Mouse (Mus musculus): ENCODE results near the gene Myo5a. TPM values are rescaled to one million over a fixed set of nuclear protein-coding genes. Genes with fewer than 3 reads are reported as not detected.

The Myo5a gene
- polyA plus RNA-seq, 1 experiment from 2014 or later: 1.5 TPM

GRCm38 (mm10) chr9:75254196-75254955 lies 183.6 kb downstream of the Myo5a start:
- H3K9me3 ChIP-seq (replicated peaks): no peaks in the 10 kb centered on the region
- H3K4me2 ChIP-seq: no peak overlapping the region
- WGBS (ENCODE audit: insufficient replicate concordance): 21% methylated on average over 13 of the region's 13 CpGs
- H3K9ac ChIP-seq: no peak overlapping the region
- H3K4me3 ChIP-seq (replicated peaks): no peak overlapping the region
- no peaks in the 10 kb centered on the region for H3K4me1 ChIP-seq (replicated peaks)
- H3K27me3 ChIP-seq: no peaks in the 10 kb centered on the region
- no peak overlapping the region for H3K27ac ChIP-seq (replicated peaks)
- H3K36me3 ChIP-seq (replicated peaks): no peaks in the 10 kb centered on the region
- ATAC-seq (ENCODE audit: insufficient read depth): peak; percentile 50; the same call in 1 of the 2 replicates

GRCm38 (mm10) chr9:75255820-75256545 lies 185.2 kb downstream of the Myo5a start:
- no peak for ATAC-seq (ENCODE audit: insufficient read depth)
- H3K27me3 ChIP-seq: no peaks in the 10 kb centered on the region
- no peak overlapping the region for H3K4me3 ChIP-seq (replicated peaks)
- no peaks in the 10 kb centered on the region for H3K9me3 ChIP-seq (replicated peaks)
- H3K27ac ChIP-seq (replicated peaks): no peak overlapping the region
- no peak overlapping the region for H3K4me2 ChIP-seq
- H3K9ac ChIP-seq: no peak overlapping the region
- no peaks in the 10 kb centered on the region for H3K4me1 ChIP-seq (replicated peaks)
- WGBS (ENCODE audit: insufficient replicate concordance): 62% methylated on average over 14 of the region's 14 CpGs
- no peaks in the 10 kb centered on the region for H3K36me3 ChIP-seq (replicated peaks)

GRCm38 (mm10) chr9:75258792-75259191 lies 188.0 kb downstream of the Myo5a start:
- Histone ChIP-seq H3K36me3 (replicated peaks) (no peaks in the 10 kb centered on the region), H3K4me2 (no peak overlapping the region), H3K9me3 (replicated peaks) (no peaks in the 10 kb centered on the region), H3K4me1 (replicated peaks) (no peaks in the 10 kb centered on the region), H3K4me3 (replicated peaks) (no peak overlapping the region), H3K27ac (replicated peaks) (no peak overlapping the region), H3K27me3 (no peaks in the 10 kb centered on the region), H3K9ac (no peak overlapping the region)
- 50% methylated on average over 4 of the region's 4 CpGs for WGBS (ENCODE audit: insufficient replicate concordance)
- no peak for ATAC-seq (ENCODE audit: insufficient read depth)

GRCm38 (mm10) chr9:75259656-75260055 lies 188.8 kb downstream of the Myo5a start:
- no peaks in the 10 kb centered on the region for H3K9me3 ChIP-seq (replicated peaks)
- WGBS (ENCODE audit: insufficient replicate concordance): 65% methylated on average over 4 of the region's 4 CpGs
- H3K27ac ChIP-seq (replicated peaks): no peak overlapping the region
- no peak for ATAC-seq (ENCODE audit: insufficient read depth)
- no peaks in the 10 kb centered on the region for H3K4me1 ChIP-seq (replicated peaks)
- H3K4me2 ChIP-seq: no peak overlapping the region
- no peak overlapping the region for H3K9ac ChIP-seq
- H3K36me3 ChIP-seq (replicated peaks): no peaks in the 10 kb centered on the region
- H3K4me3 ChIP-seq (replicated peaks): no peak overlapping the region
- no peaks in the 10 kb centered on the region for H3K27me3 ChIP-seq

GRCm38 (mm10) chr9:75261332-75261872 lies 190.6 kb downstream of the Myo5a start:
- H3K4me2 ChIP-seq: no peak overlapping the region
- H3K9ac ChIP-seq: no peak overlapping the region
- H3K27me3 ChIP-seq: no peaks in the 10 kb centered on the region
- no peak overlapping the region for H3K4me3 ChIP-seq (replicated peaks)
- no peaks in the 10 kb centered on the region for H3K9me3 ChIP-seq (replicated peaks)
- H3K4me1 ChIP-seq (replicated peaks): no peaks in the 10 kb centered on the region
- WGBS (ENCODE audit: insufficient replicate concordance): 39% methylated on average over 8 of the region's 8 CpGs
- ATAC-seq (ENCODE audit: insufficient read depth): no peak
- H3K36me3 ChIP-seq (replicated peaks): no peaks in the 10 kb centered on the region
- H3K27ac ChIP-seq (replicated peaks): no peak overlapping the region

- Histone ChIP-seq H3K9ac (no peak overlapping the region), H3K27ac (replicated peaks) (no peak overlapping the region), H3K9me3 (replicated peaks) (no peaks in the 10 kb centered on the region), H3K4me1 (replicated peaks) (no peaks in the 10 kb centered on the region), H3K4me2 (peak overlapping the region; percentile 25), H3K27me3 (no peaks in the 10 kb centered on the region), H3K36me3 (replicated peaks) (no peaks in the 10 kb centered on the region), H3K4me3 (replicated peaks) (no peak overlapping the region)
- ATAC-seq (ENCODE audit: insufficient read depth): no peak
- 25% methylated on average over 8 of the region's 8 CpGs for WGBS (ENCODE audit: insufficient replicate concordance)
Measured at GRCm38 (mm10) chr9:75262235-75262826, 191.5 kb downstream of the Myo5a start.

- H3K4me1 ChIP-seq (replicated peaks): no peaks in the 10 kb centered on the region
- H3K4me3 ChIP-seq (replicated peaks): no peak overlapping the region
- 29% methylated on average over 3 of the region's 3 CpGs for WGBS (ENCODE audit: insufficient replicate concordance)
- H3K27me3 ChIP-seq: no peaks in the 10 kb centered on the region
- H3K27ac ChIP-seq (replicated peaks): no peak overlapping the region
- no peak overlapping the region for H3K9ac ChIP-seq
- no peaks in the 10 kb centered on the region for H3K9me3 ChIP-seq (replicated peaks)
- H3K4me2 ChIP-seq: no peak overlapping the region
- H3K36me3 ChIP-seq (replicated peaks): no peaks in the 10 kb centered on the region
- ATAC-seq (ENCODE audit: insufficient read depth): no peak; the same call in 1 of the 2 replicates
Measured at GRCm38 (mm10) chr9:75264008-75264718, 193.3 kb downstream of the Myo5a start.

- Histone ChIP-seq H3K27ac (replicated peaks) (no peak overlapping the region), H3K4me1 (replicated peaks) (no peaks in the 10 kb centered on the region), H3K9me3 (replicated peaks) (no peaks in the 10 kb centered on the region), H3K36me3 (replicated peaks) (no peaks in the 10 kb centered on the region), H3K27me3 (no peaks in the 10 kb centered on the region), H3K9ac (no peak overlapping the region), H3K4me2 (no peak overlapping the region), H3K4me3 (replicated peaks) (no peak overlapping the region)
- 59% methylated on average over 6 of the region's 6 CpGs for WGBS (ENCODE audit: insufficient replicate concordance)
- no peak for ATAC-seq (ENCODE audit: insufficient read depth)
Measured at GRCm38 (mm10) chr9:75267147-75267546, 196.3 kb downstream of the Myo5a start.

GRCm38 (mm10) chr9:75270382-75270781 lies 199.6 kb downstream of the Myo5a start:
- Histone ChIP-seq H3K9me3 (replicated peaks) (no peaks in the 10 kb centered on the region), H3K4me3 (replicated peaks) (no peak overlapping the region), H3K4me2 (no peak overlapping the region), H3K4me1 (replicated peaks) (no peaks in the 10 kb centered on the region), H3K36me3 (replicated peaks) (no peaks in the 10 kb centered on the region), H3K27me3 (no peaks in the 10 kb centered on the region), H3K27ac (replicated peaks) (no peak overlapping the region), H3K9ac (no peak overlapping the region)
- ATAC-seq (ENCODE audit: insufficient read depth): no peak
- 43% methylated on average over 6 of the region's 6 CpGs for WGBS (ENCODE audit: insufficient replicate concordance)

GRCm38 (mm10) chr9:75271539-75271938 lies 200.7 kb downstream of the Myo5a start:
- no peaks in the 10 kb centered on the region for H3K4me1 ChIP-seq (replicated peaks)
- H3K36me3 ChIP-seq (replicated peaks): no peaks in the 10 kb centered on the region
- no peak overlapping the region for H3K4me3 ChIP-seq (replicated peaks)
- no peak overlapping the region for H3K4me2 ChIP-seq
- no peaks in the 10 kb centered on the region for H3K9me3 ChIP-seq (replicated peaks)
- no peak overlapping the region for H3K9ac ChIP-seq
- ATAC-seq (ENCODE audit: insufficient read depth): no peak
- 61% methylated on average over 8 of the region's 8 CpGs for WGBS (ENCODE audit: insufficient replicate concordance)
- no peak overlapping the region for H3K27ac ChIP-seq (replicated peaks)
- no peaks in the 10 kb centered on the region for H3K27me3 ChIP-seq

Data from liver, embryonic 15.5 days (tissue).